Mouse (Mus musculus): ENCODE measurements at regions not wholly inside any gene's neighbourhood (a gene's known extent, or its start where the extent isn't known, plus 50 kb on each side); places are given as distances from the start of the nearest gene placed in this dataset.

DNA sequence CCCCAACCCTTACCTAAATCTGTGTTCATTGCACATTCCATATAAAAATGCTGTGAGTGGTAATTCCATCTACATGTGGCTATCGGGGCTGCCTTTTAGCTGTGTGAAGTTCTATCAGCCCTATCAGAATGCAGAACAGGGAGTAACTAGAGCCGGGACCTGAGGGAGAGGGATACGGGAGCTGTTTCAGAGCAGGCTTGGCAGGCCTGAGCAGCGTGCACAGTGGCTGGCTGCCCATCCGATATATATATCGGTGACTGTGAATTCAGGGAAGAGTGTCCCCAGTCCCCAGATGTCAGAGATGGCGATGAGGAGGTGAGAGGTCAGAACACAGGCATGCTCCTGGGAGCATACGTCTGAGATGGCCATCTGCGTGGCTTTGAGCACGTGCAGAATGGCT, 79.0 kb downstream of the Arl4c start:
- peak; percentile 13 for DNase-seq
- intact Hi-C loops (cut with DNase I) = no loop called here

DNA sequence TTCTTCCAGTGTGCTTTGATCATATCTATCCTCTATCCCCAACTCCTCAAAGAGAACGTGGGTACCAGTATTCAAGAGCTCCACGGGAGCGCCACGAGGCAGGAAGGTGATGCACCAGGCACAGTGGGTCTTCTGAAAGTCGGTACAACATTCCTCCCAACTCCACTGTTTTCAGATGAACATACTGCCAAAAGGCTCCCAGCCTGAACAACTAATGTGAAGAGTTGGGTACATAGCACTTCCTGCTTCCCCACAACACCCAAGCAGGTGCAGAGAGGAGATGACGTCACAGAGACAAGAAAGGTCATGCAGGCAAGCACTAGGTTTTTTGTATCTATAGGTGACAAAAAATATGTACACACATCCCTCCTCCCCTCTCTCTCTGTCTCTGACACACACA, 79.7 kb downstream of the Arl4c start:
- intact Hi-C loops (cut with DNase I) = no loop called here
- DNase-seq = no peak

- intact Hi-C loops (cut with DNase I) = no loop called here
These were observed 80.8 kb downstream of the Arl4c start for GRCm38 (mm10) chr1:88621214-88621613.

DNA sequence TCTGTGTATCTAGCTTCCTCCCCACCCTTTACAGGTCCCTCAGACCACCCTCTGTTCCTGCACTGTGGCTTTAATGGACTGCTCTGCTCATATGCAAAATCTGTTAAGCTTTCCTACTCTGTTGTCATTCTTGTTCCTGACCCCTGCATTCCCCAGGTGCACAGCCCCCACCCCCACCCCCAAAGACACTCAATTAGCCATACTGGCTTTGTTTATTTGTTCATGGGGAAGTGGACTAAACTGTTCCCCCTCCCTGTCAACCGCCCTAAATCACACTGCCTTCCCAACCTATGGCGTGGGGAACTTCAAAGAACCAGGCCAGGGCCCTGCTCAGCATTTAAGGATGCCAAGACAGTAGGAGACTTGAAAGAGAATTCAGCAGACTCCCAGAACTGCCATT, 89.0 kb downstream of the Arl4c start:
- DNase-seq = no peak
- intact Hi-C loops (cut with DNase I) = no loop called here

More at GRCm38 (mm10) chr1:88621214-88621613, 80.8 kb downstream of the Arl4c start:
- DNase-seq = no peak

- DNase-seq = no peak
- intact Hi-C loops (cut with DNase I) = no loop called here
These were observed 90.8 kb downstream of the Arl4c start for GRCm38 (mm10) chr1:88611241-88611640.

DNA sequence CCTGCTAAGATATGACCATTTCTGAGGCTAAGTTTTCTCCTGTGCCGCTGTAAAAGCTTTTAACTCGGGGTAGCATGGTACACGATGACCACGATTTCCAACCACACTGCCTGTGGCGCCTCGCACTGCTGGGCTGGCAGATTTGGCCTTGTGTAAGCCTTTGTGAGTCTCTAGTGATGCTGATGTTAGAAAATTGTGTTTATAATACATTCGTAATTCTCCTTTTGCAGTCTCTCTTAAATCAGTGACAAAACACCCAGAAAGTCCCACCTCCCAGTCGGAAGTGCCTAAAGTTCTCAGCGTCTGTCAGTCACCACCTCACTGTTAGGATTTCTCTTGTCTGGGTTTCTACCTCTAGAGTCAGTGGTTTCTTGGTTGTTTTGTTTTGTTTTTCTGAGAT, 91.2 kb downstream of the Arl4c start:
- DNase-seq = no peak
- intact Hi-C loops (cut with DNase I) = no loop called here

DNA sequence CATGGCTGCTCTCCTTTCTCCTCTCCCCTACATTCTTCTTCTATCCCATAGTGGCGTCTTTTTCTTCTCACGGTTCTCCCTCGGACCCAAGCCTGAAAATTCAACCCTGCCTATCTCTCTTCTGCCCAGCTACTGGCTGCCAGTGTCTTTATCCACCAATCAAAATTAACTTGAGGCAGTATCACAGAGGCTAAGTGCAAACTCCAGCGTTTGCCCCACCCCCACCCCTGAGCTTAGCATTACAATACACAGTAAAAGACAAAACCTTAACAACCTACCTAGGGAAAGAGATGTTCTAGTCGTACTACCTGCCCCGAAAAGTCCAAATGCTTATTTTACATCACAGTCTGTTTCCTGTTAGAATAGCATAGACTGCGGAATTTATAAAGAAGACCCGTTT, 93.2 kb downstream of the Arl4c start:
- intact Hi-C loops (cut with DNase I) = no loop called here
- no peak for DNase-seq

DNA sequence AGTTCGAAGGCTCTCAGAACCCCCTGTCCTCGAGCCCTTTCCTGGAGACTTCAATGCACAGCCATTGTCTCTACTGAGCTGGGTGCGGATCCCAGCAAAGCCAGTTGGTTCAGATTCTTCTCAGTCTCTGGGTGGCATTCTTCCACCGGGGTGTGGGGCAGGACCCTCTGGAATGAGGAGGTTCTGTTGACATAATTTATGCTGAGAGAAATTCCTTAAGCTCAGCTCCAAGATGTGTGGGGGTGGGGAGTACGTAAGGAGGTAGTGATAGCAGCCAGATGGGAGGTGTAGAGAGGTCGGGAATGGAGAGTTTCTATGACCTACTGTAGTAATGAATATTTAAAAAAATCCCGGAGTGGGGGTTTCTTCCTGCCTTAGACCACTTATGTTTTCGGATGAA, 93.8 kb downstream of the Arl4c start:
- no peak for DNase-seq
- intact Hi-C loops (cut with DNase I) = no loop called here

DNA sequence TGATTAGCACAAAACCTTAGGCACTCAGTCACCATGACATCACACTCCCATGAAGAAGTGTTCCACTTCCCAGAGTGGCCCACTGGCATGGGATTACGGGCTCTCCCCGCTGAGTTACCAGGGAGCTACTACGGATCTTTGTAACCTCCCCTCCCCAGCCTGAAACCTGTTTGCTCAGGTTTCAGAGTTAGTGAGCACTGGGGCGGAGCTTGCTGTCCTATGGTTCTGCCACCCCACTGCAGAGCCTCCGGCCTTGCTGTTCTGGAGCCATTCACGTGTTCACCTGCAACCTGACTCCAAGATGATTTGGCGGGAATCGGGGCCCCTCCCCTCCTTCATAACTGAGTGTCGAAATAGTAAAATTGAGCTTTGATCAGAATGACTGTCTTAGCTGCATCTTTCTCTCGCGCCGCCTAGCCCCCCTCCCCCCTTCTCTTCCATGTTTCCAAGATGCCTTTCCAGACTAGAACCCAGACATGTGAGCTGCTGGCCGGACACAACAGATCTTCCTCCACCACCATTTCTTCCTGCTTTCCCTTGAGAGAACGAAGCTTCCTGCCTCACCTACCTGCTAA, 95.8 kb upstream of the Glrp1 start:
- DNase-seq = no peak
- intact Hi-C loops (cut with DNase I) = no loop called here

DNA sequence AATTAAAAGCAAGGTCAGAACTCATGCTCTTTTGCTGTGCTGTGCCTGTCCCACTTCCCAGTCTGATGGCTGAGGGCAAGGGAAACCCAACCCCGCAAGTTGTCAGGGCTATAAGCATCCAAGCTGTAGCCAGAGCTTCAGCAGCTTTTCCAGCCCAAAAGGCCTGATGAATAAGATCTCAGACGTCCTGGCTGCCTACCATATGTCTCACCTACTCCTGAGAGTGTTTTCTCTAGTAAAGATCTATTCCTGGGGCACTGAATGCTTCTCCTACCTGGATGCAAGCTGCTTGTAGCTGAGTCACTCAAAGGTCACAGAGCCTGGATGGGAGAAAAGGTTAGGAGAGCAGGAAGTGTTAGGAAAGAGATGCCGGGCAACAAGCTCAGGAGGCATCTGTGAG, 92.4 kb upstream of the Glrp1 start:
- no peak for DNase-seq

DNA sequence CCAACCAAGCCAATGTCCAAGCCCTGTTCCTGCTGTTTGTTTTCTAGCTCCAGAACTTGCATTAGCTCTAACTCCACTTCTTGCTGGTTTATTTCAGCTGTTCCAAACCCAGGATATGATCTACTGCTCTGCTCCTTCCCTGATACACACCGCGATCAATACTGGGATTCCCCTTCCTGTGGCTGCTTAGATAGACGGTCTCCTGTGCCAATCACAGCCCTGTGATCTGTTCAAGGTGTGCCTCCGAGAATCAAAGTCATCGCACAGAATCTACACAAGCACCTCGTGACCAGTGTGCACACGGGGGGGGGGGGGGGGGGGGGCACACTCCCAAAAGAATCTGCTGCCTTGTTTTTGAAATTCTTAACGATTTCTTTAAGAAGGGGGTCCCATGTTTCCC, 91.9 kb upstream of the Glrp1 start:
- DNase-seq = no peak
- intact Hi-C loops (cut with DNase I) = no loop called here

More for the DNA sequence above, 92.4 kb upstream of the Glrp1 start:
- intact Hi-C loops (cut with DNase I) = no loop called here

DNA sequence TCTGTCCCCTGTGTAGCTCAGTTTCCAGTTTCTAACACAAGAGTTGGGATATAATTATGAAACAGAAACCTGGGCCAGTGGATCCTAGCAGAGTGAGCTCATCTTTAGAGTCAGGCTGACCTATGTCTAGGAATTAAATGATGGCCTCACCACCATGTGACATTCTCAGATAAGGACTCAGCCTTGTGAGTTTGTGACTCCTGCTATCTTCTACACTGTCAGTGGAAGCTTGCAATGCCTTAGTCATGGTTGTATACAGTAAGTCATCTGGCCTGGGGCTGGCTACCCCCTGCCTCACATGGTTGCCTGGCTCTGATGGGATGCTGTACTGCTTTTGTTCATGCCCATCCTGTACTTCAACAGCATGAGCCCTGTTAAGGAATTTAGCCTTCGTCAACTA, 90.3 kb upstream of the Glrp1 start:
- intact Hi-C loops (cut with DNase I) = no loop called here
- DNase-seq = no peak

- intact Hi-C loops (cut with DNase I) = no loop called here
- peak; percentile 49 for DNase-seq
These were observed 84.8 kb upstream of the Glrp1 start for GRCm38 (mm10) chr1:88594484-88595254.

DNA sequence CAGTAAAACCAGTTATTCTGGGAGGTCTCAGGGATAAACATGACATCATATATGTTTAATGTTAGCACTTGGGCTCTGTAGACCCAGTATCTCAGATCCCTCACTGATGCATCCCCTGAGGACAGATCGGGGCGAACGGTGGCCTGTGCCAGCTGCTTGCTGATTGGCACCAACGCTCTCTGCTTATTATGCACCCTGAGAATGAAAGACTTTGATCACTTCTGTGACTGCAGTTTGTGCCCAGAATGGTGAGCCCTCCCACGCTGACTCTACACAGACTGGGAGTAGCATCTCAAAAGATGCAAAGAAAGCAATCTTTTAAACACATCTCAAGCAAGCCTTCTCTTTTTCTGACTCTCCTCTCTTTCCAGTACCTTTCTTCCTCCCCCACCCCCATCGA, 82.2 kb upstream of the Glrp1 start:
- intact Hi-C loops (cut with DNase I) = no loop called here

GRCm38 (mm10) chr1:88590802-88591380, 81.0 kb upstream of the Glrp1 start:
- no peak for DNase-seq
- intact Hi-C loops (cut with DNase I) = no loop called here

More for the DNA sequence above, 82.2 kb upstream of the Glrp1 start:
- DNase-seq = no peak

GRCm38 (mm10) chr1:88588747-88589146, 78.9 kb upstream of the Glrp1 start:
- intact Hi-C loops (cut with DNase I) = no loop called here
- DNase-seq = no peak

DNA sequence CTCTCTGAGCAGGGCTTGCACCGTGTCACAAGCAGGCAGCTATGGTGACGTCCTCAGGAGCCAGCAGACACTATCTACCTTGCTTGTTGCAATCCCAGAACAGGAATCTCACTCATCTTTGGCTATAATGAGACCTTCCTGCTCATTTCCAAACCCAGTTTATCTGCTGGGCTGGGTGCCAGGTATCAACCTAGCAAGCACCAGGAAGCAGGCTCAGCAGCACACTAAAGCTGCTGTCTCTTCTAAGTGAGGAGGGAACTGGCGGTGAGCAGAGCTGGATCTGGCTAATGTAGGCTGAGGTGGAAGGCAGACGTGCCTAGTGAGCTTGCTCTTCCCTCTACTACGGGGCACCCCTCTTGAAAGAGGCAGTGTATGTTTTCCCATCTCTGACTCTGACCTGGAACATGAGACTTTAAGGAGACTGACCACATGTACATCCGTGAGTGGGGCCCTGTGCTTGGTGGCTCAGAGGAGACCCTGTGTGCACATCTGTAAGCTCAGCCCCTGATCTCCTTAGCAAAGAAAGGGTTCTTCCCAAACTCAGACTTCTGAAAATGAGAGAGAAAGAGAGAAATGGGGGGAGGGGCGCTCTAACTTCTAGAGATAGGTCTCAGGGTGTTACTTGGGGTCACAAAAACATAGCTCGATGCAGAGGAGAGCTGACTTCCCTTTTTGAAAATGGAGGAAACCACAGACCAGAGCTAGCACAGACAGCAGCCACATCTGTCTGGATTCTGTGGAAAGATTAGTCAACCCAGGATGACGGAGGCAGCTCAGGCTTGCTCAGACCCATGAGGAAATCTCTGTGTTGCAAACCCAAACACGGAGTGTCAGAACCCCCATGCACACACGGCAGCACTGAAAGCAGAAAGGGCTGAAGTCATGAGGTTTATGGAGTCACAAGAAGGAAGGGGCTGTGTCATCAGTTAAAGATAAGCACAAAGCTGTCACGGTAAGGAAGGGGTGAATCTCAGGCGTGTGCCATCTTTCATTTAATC, 77.3 kb upstream of the Glrp1 start:
- DNase-seq = no peak
- intact Hi-C loops (cut with DNase I) = no loop called here

GRCm38 (mm10) chr1:88586128-88586527, 76.3 kb upstream of the Glrp1 start:
- intact Hi-C loops (cut with DNase I) = no loop called here
- DNase-seq = no peak

DNA sequence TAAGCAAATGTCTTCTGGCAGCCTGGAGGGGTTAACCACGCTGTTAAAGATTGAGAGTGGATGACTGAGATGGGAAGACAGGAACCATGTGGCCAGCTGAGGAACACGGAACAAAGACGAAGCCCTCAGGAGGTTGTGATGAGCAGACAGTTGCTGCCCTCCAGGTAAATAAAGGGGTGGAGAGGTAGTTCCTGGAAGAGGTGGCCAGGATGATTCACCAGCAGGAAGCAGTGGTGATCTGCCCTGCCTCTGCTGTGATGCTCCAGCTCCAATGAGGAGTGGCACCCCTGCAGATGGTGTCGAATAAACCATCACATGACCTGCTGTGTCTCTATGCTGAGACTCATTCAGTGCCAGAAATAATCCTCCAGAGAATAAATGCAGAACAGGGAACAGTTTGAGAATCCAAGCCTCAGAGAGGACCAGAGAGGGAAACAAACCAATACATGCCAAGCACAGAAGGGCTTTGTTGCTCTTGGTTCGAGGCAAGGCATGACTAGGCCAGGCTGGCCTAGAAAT, 74.7 kb upstream of the Glrp1 start:
- intact Hi-C loops (cut with DNase I) = no loop called here
- DNase-seq = no peak

DNA sequence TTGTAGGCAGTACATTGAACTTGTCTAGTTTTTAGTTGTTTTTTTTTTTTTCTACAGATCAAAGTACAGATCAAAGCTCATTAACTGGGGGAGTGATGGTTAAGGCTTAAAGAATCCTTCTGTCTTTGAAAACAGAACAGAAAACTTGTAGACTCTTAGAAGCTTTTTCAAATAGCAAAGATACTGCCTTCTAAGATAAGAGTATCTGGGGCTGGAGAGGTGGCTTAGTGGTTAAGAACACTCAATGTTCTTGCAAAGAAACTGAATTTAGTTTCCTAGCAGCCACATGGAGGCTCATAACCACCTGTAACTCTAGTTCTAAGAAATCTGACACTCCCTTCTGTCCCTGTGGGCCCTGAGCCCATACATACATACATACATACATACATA, 68.4 kb upstream of the Glrp1 start:
- intact Hi-C loops (cut with DNase I) = no loop called here
- DNase-seq = no peak
